Mouse (Mus musculus): ENCODE measurements at regions not wholly inside any gene's neighbourhood (a gene's known extent, or its start where the extent isn't known, plus 50 kb on each side); places are given as distances from the start of the nearest gene placed in this dataset.
A peak's percentile ranks its signal among the peaks of the same experiment; 100 is the strongest.
"Not testable (repeated sequence)": the region's sequence is repeated elsewhere in the genome, so short reads cannot be mapped to it uniquely, and the experiment has no call there.

DNA sequence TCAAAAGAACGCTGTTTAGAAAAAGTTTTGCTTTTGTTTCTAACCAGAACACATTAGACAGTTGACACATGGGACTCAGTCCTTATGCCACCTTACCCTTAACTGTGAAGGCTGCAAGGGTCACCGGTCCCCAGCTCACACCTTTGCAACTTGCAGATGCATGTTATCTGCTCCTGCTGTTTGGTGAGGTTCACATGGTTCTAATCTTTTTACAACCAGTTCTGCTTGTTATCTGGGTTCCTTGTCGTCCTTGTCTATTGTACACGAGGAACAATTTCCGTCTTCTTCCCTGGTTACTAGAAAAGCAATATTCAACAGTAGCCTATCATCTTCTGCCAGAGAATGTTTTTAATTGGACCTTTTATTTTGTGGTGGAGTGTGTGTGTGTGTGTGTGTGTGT lies 200.8 kb downstream of the Gm21738 start:
- H3K36me3 ChIP-seq (replicated peaks); H3K4me2 ChIP-seq; H3K27ac ChIP-seq (replicated peaks); H3K27me3 ChIP-seq; ATAC-seq (ENCODE audit: insufficient read depth); H3K9me3 ChIP-seq (replicated peaks); H3K4me1 ChIP-seq (replicated peaks); H3K4me3 ChIP-seq (replicated peaks); H3K9ac ChIP-seq: not testable (repeated sequence)
- 50% methylated on average over 5 of the region's 5 CpGs for WGBS (ENCODE audit: insufficient replicate concordance)

DNA sequence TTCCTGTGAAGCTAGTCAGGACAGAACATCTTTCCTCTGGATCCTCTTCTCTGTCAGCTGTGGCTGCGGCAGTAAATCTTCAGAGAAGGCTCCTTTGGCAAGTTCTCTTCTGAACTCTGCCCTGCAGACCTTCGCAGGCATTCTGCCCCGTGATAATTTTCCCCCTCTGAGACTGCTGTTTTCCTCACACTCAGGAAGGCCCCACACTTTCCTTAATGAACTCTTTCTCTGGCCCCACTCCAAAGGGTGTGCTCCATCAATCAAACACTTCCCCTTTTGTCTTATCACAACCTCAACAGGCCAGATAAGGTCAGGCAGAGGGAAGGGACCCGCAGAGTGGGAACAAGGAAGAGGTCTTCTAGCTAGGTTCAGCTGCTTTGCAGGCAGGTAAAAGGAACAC lies 210.2 kb downstream of the Gm21738 start:
- no peak for ATAC-seq (ENCODE audit: insufficient read depth)
- Histone ChIP-seq H3K9ac (no peak overlapping the region), H3K9me3 (replicated peaks) (no peaks in the 10 kb centered on the region), H3K36me3 (replicated peaks) (no peaks in the 10 kb centered on the region), H3K27ac (replicated peaks) (no peak overlapping the region), H3K4me1 (replicated peaks) (no peaks in the 10 kb centered on the region), H3K4me3 (replicated peaks) (no peak overlapping the region), H3K27me3 (no peaks in the 10 kb centered on the region), H3K4me2 (no peak overlapping the region)
- WGBS (ENCODE audit: insufficient replicate concordance): 12% methylated on average over 4 of the region's 4 CpGs

DNA sequence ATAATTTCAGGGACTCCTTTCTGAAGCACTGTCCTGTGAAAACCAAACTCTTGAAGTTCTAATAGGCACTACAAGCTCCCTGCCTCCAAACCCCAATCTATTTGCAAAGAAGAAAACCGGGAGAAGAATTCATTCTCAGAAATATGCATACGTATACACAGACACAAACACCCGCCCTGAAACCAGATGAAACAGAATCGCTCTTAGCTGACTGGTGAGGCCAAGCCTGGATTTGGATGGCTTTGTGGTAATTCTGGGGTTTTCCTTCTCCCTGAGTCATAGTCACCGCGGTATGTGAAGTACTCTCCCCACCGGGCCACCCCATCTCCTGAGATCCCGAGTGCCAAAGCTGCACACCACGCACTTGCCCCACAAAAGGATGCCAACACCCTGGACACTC lies 238.5 kb downstream of the Gm21738 start:
- not testable (repeated sequence) for H3K27me3 ChIP-seq; H3K9ac ChIP-seq; H3K27ac ChIP-seq (replicated peaks); H3K4me3 ChIP-seq (replicated peaks); H3K4me1 ChIP-seq (replicated peaks); H3K9me3 ChIP-seq (replicated peaks); H3K4me2 ChIP-seq; H3K36me3 ChIP-seq (replicated peaks); ATAC-seq (ENCODE audit: insufficient read depth)
- WGBS (ENCODE audit: insufficient replicate concordance): 58% methylated on average over 9 of the region's 9 CpGs

DNA sequence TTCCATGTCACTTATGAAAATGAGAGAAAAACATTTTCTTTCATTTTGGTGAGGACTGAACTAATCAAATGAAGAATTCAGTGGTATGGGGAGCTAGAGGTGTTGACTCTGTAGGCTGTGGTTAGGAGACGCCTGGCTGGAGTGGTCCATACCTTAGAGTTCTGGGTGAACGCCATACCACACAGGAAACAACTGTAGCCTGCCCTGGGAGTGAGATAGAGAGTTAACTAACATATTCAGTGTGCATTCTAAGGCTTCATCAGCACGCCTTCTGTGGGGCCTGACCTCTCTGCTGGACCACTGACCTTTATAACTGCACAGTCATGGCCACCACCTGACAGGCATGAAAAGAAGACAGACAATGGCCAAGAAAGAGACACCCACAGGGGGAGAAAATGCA lies 240.7 kb downstream of the Gm21738 start:
- 27% methylated on average over 3 of the region's 3 CpGs for WGBS (ENCODE audit: insufficient replicate concordance)
- not testable (repeated sequence) for H3K4me3 ChIP-seq (replicated peaks); ATAC-seq (ENCODE audit: insufficient read depth)

DNA sequence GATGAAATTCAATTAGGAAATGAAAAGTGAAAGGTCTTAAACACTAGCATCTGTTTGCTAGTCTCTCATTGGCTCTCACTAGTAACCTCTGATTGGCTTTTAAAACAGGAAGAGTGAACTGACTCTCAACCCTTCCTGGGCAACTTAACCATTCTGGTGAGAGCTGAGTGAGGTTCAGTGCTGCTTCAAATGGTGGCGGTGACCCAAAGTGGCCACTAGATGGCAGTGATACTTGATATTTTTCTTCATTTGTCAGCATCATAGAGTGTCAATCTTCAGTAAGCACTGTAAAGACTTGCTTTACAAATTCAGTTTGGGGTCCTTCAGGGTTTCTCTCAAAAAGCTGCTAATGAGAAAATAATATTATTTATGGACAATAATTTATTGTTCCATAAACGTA lies 243.4 kb downstream of the Gm21738 start:
- H3K4me1 ChIP-seq (replicated peaks): no peaks in the 10 kb centered on the region
- ATAC-seq (ENCODE audit: insufficient read depth): no peak
- H3K9me3 ChIP-seq (replicated peaks): no peaks in the 10 kb centered on the region
- no peaks in the 10 kb centered on the region for H3K27me3 ChIP-seq
- no peaks in the 10 kb centered on the region for H3K36me3 ChIP-seq (replicated peaks)
- H3K4me3 ChIP-seq (replicated peaks): no peak overlapping the region
- no peak overlapping the region for H3K27ac ChIP-seq (replicated peaks)
- H3K9ac ChIP-seq: no peak overlapping the region
- H3K4me2 ChIP-seq: no peak overlapping the region
- WGBS (ENCODE audit: insufficient replicate concordance): 8% methylated on average over 2 of the region's 2 CpGs

More for the DNA sequence above, 240.7 kb downstream of the Gm21738 start:
- H3K9me3 ChIP-seq (replicated peaks); H3K4me1 ChIP-seq (replicated peaks); H3K36me3 ChIP-seq (replicated peaks); H3K4me2 ChIP-seq; H3K27ac ChIP-seq (replicated peaks); H3K27me3 ChIP-seq; H3K9ac ChIP-seq: not testable (repeated sequence)

DNA sequence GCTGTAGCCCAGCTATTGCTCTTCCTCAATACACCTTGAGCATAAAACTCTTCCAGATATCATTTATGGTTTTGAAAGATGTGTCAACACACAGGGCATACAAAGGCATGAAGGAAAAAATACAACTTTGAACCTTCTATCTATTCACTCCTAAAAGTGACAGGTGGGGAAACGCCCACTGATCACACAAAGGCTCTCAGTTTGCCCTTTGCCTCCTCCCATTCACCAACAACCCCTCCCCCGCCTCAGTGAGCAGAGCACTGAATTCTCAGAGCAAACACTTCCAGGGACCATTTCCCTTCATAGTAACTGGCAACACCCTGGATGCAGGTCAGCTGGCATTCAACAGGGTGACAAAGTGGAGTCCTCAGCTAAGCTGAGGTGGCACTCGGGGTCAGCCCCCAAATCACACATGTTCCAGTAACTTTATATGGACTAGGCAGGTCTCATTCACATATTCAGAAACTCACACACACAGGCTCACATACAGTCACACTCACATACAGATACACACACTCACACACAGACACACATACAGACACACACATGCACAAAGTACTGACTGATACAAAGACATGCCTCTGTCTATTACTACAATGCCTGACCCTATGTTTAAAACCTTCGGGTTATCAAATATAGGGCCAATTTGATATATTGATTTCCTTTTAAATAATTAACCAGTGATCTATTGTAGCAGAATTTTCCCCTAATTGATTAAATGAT lies 248.3 kb downstream of the Gm21738 start:
- H3K36me3 ChIP-seq (replicated peaks); H3K9ac ChIP-seq; H3K4me2 ChIP-seq; H3K9me3 ChIP-seq (replicated peaks); H3K27ac ChIP-seq (replicated peaks); H3K4me1 ChIP-seq (replicated peaks); H3K4me3 ChIP-seq (replicated peaks); H3K27me3 ChIP-seq: not testable (repeated sequence)
- ATAC-seq (ENCODE audit: insufficient read depth): 0 out of 2 replicates have a peak, but pooled peaks have one; percentile 22
- 49% methylated on average over 4 of the region's 4 CpGs for WGBS (ENCODE audit: insufficient replicate concordance)

DNA sequence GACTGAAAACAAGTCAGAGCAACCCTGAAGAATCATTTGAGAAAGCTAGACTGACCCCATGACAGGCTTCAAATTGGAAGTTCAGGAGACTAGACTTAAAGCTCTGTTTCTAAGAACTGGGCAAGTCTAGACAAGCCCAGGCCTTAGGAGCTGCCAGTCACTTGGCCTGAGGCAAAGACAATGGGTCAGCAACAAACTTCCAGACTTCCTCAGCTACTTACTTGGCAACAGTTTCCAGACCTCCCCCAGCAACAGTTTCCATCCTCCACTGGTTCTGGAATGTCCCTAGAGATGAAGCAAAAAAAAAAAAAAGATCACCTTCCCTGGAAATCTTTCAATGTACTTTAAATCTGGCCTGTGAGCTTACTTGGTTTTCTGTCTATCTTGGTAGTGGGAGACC lies 251.9 kb downstream of the Gm21738 start:
- H3K27ac ChIP-seq (replicated peaks): no peak overlapping the region
- H3K9ac ChIP-seq: no peak overlapping the region
- no peak overlapping the region for H3K4me3 ChIP-seq (replicated peaks)
- H3K27me3 ChIP-seq: no peaks in the 10 kb centered on the region
- no peaks in the 10 kb centered on the region for H3K9me3 ChIP-seq (replicated peaks)
- H3K4me2 ChIP-seq: no peak overlapping the region
- H3K36me3 ChIP-seq (replicated peaks): no peaks in the 10 kb centered on the region
- no peaks in the 10 kb centered on the region for H3K4me1 ChIP-seq (replicated peaks)
- ATAC-seq (ENCODE audit: insufficient read depth): no peak

DNA sequence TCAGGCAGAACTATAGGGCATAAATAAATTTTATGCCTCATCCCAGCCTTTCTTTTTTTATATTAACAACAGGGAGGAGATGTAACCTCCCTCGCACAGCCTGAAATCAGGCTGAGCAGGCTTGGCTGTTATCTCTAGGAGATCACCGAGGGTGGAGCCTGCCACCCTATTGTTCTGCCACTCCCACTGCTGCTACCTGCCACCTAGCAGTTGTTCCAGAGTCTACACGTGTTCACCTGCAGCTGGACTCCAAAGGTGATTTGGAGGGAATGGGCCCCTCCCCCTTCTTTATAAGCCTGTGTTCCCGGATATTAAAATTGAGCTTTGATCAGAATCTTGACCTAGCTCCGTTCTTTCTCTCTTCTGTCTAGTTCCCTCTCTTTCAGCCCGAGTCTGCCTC lies 245.8 kb upstream of the Ube2e2 start:
- H3K4me3 ChIP-seq (replicated peaks); H3K27ac ChIP-seq (replicated peaks); H3K9ac ChIP-seq; H3K27me3 ChIP-seq; H3K4me2 ChIP-seq; H3K9me3 ChIP-seq (replicated peaks); H3K4me1 ChIP-seq (replicated peaks); H3K36me3 ChIP-seq (replicated peaks); ATAC-seq (ENCODE audit: insufficient read depth): not testable (repeated sequence)
- 49% methylated on average over 6 of the region's 6 CpGs for WGBS (ENCODE audit: insufficient replicate concordance)

DNA sequence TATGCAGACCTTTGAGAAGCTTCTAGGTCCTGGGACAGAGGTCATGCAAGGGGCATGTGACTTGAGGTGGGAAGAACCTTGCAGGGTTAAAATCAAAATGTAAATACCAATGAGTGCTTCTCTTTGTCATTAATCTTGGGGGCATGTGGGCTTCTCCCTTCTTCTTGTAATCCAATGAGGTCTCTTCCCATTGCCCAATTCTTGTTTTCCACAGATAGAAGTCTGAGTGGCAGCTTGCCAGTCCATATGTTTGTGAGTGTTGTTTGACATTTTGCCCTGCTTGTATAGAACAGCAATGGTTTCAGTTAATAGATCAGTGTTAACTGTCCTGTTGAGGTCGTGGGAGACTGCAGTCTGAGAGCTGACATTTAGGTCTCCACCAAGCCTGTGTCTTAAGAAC lies 237.5 kb upstream of the Ube2e2 start:
- H3K4me2 ChIP-seq: no peak overlapping the region
- H3K9me3 ChIP-seq (replicated peaks): no peaks in the 10 kb centered on the region
- H3K9ac ChIP-seq: no peak overlapping the region
- no peak overlapping the region for H3K27ac ChIP-seq (replicated peaks)
- no peaks in the 10 kb centered on the region for H3K4me1 ChIP-seq (replicated peaks)
- no peaks in the 10 kb centered on the region for H3K27me3 ChIP-seq
- no peak for ATAC-seq (ENCODE audit: insufficient read depth)
- 24% methylated on average over 1 of the region's 1 CpGs for WGBS (ENCODE audit: insufficient replicate concordance)
- no peaks in the 10 kb centered on the region for H3K36me3 ChIP-seq (replicated peaks)
- no peak overlapping the region for H3K4me3 ChIP-seq (replicated peaks)
